Mouse (Mus musculus): ENCODE data around the gene Usp36.

The Usp36 gene

DNA sequence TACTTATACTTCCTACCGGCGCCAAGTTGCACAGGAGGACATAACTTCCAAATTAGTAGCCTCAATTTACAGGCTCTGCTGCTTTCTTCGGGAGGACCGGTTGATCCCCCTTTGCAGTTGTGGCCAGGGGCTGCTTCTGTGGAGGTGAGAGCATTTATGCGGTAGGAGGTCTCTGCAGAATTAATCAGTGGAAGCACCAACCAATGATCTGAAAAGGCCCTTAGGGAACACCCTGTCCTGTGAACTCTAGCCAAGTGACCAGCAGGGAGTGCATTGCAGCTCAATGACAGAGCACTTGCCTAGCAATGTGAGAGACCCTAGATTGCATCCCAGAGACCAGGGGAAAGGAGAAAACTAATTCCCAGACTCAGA lies 41.0 kb downstream of the Usp36 start:
- DNase-seq (ENCODE audit: low spot score in 2 of 2): no peak

DNA sequence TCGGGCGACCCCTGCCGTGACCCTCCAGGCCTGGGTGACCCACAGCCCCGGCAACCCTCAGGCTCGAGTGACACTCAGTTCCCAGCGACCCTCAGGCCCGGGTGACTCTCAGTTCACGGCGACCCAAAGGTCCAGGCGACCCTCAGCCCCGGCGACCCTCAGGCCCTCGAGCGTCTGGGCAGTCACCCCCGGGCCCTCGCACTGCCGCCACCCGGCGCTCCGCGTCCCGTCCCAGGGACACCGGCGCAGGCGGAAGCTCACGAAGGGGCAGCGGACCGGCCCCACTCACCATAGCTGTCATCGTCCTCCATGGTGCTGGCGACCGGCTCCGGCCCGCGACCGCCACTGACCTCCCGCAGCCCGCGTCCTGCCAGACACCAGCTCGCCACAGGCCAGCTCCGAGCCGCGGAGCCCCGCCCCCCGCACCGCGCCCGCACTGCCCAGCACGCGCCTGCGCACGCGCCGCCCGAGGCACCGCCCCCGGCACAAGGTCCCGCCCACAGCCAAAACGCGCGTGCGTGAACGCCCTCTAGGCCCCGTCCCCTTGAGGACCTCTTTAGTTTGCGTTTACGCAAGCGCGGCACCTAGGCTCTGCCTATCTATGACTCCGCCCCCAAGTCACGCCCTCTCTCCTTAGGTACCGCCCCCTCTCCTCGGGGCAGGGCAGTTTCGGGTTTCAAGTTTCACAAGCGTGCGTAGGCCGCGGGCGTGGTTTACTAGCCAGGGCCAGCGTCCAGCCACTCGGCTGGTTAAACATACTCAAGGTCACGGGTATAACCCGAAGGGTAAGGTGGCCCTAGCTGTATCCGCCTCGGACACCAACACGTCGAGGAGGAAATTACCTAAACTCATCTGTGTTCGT lies 41.7 kb downstream of the Usp36 start, which contains the start of gene Cyth1:
TSS of gene Cyth1 (minus strand) at position 443 of the 862 bp plus-strand sequence.
- DNase-seq (ENCODE audit: low spot score in 2 of 2): peak; percentile 99

DNA sequence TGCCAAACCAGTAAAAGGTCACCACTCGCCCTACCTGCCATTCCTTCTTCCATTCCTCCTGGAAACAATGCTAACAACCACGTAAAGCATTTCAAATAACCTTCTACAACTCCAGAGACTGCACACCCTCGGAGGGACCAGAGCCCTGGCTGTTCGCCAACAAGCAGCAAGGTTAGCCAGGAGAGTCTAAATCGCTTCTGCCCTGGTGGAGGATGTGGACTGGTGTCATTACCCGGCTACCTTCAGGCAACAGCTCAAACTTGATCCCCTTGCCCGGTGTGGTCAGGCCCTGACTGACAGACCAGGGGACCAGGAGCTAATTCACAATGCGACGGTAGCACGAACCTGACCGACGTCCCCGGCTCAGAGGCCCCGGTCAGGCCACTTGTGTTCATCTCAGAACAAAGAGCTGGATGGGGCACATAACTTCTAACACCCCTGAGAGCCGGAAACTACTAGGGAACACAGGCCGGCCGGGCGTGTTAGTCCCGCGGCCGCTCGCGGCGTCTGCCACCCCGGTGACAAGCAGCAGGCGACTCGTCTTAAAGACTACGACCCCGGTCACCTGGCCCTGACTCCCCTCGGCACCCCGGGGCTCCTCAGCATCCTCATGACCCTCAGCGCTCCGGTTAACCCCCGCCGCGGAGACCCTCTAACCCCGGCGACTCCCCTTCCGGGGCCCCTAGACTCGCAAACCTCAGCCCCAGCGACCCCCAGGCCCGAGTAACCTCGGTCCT lies 42.5 kb downstream of the Usp36 start:
- DNase-seq (ENCODE audit: low spot score in 2 of 2): peak in 1 of 2 experiments; percentile 33

GRCm38 (mm10) chr11:118246724-118247123 lies 43.3 kb downstream of the Usp36 start:
- no peak for DNase-seq (ENCODE audit: low spot score in 2 of 2)

- DNase-seq (ENCODE audit: low spot score in 2 of 2): no peak
Observed at GRCm38 (mm10) chr11:118245130-118245529, 44.9 kb downstream of the Usp36 start.

GRCm38 (mm10) chr11:118243627-118244261 lies 46.3 kb downstream of the Usp36 start:
- no peak for DNase-seq (ENCODE audit: low spot score in 2 of 2)

DNA sequence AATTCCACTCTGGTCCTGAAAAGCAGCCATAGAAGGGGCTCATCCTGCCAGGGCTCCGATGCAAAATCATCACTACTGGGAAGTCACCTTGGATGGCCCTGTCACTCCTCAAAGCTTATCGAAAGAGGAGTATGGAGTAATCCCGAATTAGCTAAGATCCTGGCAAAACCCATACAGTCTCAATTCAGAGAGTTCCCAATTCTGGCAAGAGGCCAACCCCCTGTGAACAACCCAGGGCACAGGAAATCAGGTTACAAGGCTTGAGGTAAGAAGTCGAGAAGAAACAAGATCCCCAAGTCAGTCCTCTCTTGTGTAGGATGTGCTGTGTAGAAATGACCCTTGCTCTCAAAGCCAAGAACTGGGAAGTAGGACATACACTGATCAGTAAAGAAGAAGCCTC lies 47.5 kb downstream of the Usp36 start:
- no peak for DNase-seq (ENCODE audit: low spot score in 2 of 2)

- no peak for DNase-seq (ENCODE audit: low spot score in 2 of 2)
Observed at GRCm38 (mm10) chr11:118240388-118240787, 49.7 kb downstream of the Usp36 start.

DNA sequence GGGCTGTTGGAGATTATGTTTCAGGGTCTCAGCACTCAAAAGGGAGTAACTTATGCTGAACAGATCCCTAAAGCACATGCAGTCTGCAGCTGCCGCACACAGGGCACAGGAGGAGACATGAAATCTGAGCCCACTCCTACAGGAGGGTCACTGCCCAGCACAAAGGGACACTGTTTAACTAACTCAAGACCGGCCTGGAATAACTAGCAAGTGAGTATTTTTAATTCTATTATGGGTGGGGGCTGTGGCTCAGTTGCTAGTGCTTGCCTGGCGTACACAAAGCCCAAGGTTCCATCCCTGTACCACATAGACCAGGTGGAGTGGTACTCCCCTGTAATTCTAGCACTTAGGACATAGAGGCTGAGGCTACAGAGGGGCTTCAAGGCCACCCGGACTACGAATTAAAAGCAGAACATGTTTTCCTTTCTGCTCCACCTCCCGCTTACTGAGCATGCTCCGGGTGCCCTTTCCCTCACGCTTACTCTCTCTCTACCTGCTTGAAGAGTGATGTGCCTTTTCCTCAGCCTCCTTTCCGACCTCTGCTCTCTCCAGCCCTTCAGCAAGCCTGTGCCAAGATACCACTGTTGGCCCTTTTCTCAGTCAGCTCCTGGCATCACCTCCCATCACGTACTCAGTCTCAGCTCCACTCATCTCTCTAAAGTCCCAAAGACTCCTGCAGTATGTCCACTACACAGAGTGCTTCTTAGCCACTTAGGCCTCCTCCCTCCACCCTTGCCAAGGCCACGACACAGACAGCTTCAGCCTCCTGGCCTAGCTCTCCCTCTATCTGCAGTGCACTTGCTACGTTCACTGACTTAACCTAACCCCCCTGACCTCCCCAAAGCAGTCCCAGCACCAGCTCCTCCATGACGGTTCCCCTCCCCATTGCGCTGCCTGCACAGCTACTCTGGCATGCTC lies 50.5 kb downstream of the Usp36 start:
- no peak for DNase-seq (ENCODE audit: low spot score in 2 of 2)

DNA sequence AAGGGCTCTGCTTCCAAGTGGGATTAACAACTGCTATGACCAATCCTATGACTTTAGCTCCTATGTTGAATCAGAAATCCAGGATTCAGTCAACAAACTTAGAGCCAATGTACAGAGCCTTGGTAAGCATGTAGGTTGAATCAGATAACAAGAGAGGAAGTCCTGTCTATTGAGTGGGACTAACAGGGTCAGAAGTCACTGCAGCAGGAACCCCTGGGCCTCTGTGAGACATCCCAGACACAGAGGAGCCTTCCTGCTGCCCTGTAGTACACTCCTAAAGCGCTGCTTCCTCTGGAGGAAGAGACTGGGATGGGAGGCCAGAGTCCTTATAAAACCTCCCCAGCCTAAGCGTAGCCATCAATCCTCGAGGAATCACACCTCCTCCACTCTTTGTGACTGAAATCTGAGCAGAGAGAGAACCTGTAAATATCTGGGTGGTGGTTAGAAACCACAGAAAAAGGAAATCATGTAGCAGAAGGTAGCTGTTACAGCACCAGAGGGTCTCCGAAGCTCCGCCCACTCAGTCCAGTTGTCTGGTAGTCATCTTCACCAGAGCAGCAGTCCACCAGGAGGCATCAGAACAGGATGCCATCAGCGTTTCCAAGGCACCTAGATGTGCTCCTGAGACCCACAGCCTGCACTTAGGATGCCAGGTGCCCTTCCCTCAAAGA lies 53.4 kb downstream of the Usp36 start:
- no peak for DNase-seq (ENCODE audit: low spot score in 2 of 2)

- no peak for DNase-seq (ENCODE audit: low spot score in 2 of 2)
Observed at GRCm38 (mm10) chr11:118234929-118235328, 55.1 kb downstream of the Usp36 start.

GRCm38 (mm10) chr11:118234500-118234899 lies 55.5 kb downstream of the Usp36 start:
- no peak for DNase-seq (ENCODE audit: low spot score in 2 of 2)

- DNase-seq (ENCODE audit: low spot score in 2 of 2): no peak
Observed at GRCm38 (mm10) chr11:118233924-118234323, 56.1 kb downstream of the Usp36 start.

- no peak for DNase-seq (ENCODE audit: low spot score in 2 of 2)
Observed at GRCm38 (mm10) chr11:118232314-118232831, 57.7 kb downstream of the Usp36 start.

- DNase-seq (ENCODE audit: low spot score in 2 of 2): no peak
Observed at GRCm38 (mm10) chr11:118229941-118230340, 60.1 kb downstream of the Usp36 start.

DNA sequence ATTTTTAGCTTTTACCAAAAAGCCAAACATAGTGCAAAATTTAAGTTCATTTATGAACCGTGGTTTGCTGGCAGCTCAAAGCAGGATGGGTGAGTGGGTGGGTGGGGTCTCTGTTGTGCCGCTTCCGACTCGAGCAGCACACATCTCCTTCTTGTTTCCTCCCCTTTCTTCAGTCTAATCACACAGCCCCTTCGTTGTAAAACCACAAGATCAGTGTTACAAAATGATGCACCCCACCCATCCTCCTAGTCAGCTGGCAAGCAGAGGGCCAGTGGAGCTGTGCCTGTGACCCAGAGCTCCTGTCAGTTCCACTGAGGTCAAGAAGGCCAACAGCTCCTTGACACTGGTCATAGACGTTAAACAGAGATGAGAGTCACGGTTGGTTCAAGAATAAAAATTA lies 62.4 kb downstream of the Usp36 start:
- no peak for DNase-seq (ENCODE audit: low spot score in 2 of 2)

DNA sequence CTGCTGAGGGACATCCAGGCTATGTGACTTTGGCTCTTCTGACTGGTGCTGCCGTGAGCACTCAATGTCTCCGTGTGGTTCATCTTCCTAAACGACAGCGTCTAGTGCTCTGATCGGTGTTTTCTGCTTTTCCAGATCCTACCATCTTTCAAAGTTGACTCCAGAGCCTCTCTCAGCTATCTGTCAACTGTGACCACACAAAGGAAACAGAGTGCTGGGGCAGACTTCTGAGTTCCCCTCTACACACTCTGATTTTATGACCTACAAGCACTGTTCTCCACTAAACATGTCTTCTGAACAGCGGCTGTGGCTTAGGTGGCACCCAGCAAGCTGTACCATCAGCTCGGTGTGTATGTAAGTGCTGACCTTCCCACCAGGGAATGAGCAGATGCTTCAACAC lies 63.2 kb downstream of the Usp36 start:
- no peak for DNase-seq (ENCODE audit: low spot score in 2 of 2)

DNA sequence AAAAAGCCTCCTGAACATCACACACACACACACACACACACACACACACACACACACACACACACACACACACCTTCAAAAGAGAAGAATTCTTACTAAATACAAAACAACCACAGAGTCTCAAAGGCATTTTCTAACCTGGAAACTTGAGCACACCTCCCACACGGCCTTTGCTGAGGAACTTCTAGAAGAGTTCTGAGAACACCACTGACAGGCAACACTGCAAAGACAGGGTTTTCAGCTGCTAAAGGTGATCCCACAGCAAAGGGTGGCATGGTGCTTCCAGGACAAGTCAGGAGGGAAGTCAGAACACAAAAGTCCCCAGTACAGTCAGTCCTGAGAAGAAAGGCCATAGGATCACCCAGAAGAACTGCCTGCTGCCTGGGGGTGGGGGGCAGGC lies 64.2 kb downstream of the Usp36 start:
- DNase-seq (ENCODE audit: low spot score in 2 of 2): no peak

DNA sequence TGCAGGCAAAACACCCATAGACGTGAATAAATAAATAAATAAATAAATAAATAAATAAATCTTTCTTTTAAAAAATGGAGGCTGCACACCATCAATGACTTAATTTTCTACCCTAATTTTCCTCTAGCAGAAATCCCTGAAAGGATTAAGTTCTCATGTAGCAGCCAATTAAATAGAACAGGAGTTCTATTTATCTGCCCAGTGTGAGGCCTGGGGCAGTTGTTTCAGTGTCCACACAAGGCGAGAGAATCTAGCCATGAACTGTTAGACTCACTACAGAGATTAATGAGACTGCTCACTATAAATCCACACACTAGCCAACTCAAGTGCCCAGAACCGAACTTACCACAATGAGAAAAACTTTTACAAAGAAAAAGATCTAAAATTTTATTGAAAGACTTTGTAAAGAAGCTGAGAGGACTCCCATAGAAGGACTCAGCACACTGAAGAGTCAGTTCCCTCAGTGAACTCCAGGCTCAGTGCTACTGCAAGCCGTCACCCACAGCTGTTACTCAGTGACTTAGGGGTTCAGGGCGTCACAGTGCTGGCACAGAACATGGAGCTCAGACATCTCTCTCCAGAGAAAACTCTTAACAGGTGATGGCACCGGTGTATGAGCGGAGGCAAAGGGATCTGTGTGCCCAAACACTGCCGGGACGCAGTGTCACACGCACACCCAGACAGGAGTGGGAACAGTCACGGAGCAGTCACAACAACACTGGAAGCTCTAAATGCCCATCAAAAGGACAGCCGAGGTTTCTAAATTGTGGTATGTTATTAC lies 64.8 kb downstream of the Usp36 start:
- no peak for DNase-seq (ENCODE audit: low spot score in 2 of 2)

Measured in frontal cortex, postnatal 36 days (tissue).